Mouse (Mus musculus) ES-Bruce4 (cell line): ENCODE data around the gene Syndig1. TPM values are rescaled to one million over a fixed set of nuclear protein-coding genes. Genes with fewer than 3 reads are reported as not detected.

Experiments
- H3K27ac ChIP-seq: 2 replicates; pipeline ENCODE4 v1.5.1; 2012; ENCODE audit warnings: low read length, inconsistent platforms; ENCODE audit not compliant: insufficient read depth
- H3K27me3 ChIP-seq: 2 replicates; pipeline ENCODE4 v1.6.1; 2012; ENCODE audit warnings: mild to moderate bottlenecking, low read length, inconsistent platforms; ENCODE audit not compliant: control insufficient read depth, poor library complexity, insufficient read depth, severe bottlenecking
- H3K36me3 ChIP-seq: 2 replicates; pipeline ENCODE4 v1.6.1; 2012; ENCODE audit warnings: inconsistent platforms, mild to moderate bottlenecking, low read length, moderate library complexity; ENCODE audit not compliant: control insufficient read depth, poor library complexity, insufficient read depth, severe bottlenecking
- H3K4me1 ChIP-seq: one replicate; pipeline ENCODE4 v1.8.1; 2011; ENCODE audit warnings: low read length; ENCODE audit not compliant: control insufficient read depth, insufficient read depth
- H3K4me3 ChIP-seq: 2 replicates; pipeline ENCODE4 v1.5.1; 2011; ENCODE audit warnings: low read depth, mild to moderate bottlenecking, low read length
- H3K9ac ChIP-seq: 2 replicates; pipeline ENCODE4 v1.6.1; 2012; ENCODE audit warnings: low read depth, mild to moderate bottlenecking, inconsistent platforms; ENCODE audit not compliant: poor library complexity, severe bottlenecking
- H3K9me3 ChIP-seq: replicated peaks from 2 replicates; pipeline ENCODE4 v1.6.1; 2012; ENCODE audit warnings: mild to moderate bottlenecking, low read length, inconsistent platforms; ENCODE audit not compliant: control insufficient read depth, poor library complexity, insufficient read depth, severe bottlenecking
- CTCF ChIP-seq: IDR thresholded peaks from one replicate; pipeline ENCODE4 v1.8.1; 2011; ENCODE audit warnings: low read depth, low read length
- EP300 ChIP-seq: IDR thresholded peaks from 2 replicates; pipeline ENCODE4 v1.6.1; 2011; ENCODE audit warnings: low read depth, low read length; ENCODE audit not compliant: insufficient read depth
- POLR2A ChIP-seq: IDR thresholded peaks from one replicate; pipeline ENCODE4 v1.8.1; 2011; ENCODE audit warnings: low read length; ENCODE audit not compliant: insufficient read depth
- polyA plus RNA-seq: library from polyadenylated mRNA; stranded (reverse); fragments of >200 nt; gene quantifications from 2 replicates; pipeline ENCODE4 v1.2.4, GENCODE M21; 2011; ENCODE audit warnings: low read depth; ENCODE audit not compliant: missing spikeins, insufficient read depth, insufficient read length

Gene Syndig1
- polyA plus RNA-seq, 1 experiment = 0.58 TPM

- Histone ChIP-seq H3K4me1 (no peaks in the 10 kb centered on the region), H3K4me3 (no peak overlapping the region), H3K9me3 (0 out of 2 replicates have a peak, but pooled peaks cover 4% of the 10 kb centered on the region), H3K27me3 (no peaks in the 10 kb centered on the region), H3K27ac (no peak overlapping the region), H3K36me3 (no peaks in the 10 kb centered on the region), H3K9ac (no peak overlapping the region)
- TF ChIP-seq CTCF (no peak), EP300 (no peak), POLR2A (no peak)
These were observed 158.6 kb downstream of the Syndig1 start for GRCm38 (mm10) chr2:149987610-149988009.

- H3K27ac ChIP-seq = no peak overlapping the region
- no peaks in the 10 kb centered on the region for H3K4me1 ChIP-seq
- H3K9me3 ChIP-seq = no peaks in the 10 kb centered on the region
- no peaks in the 10 kb centered on the region for H3K27me3 ChIP-seq
- no peak overlapping the region for H3K9ac ChIP-seq
- TF ChIP-seq CTCF = no peak
- no peak for TF ChIP-seq EP300
- no peak for TF ChIP-seq POLR2A
- H3K36me3 ChIP-seq = no peaks in the 10 kb centered on the region
- H3K4me3 ChIP-seq = no peak overlapping the region
These were observed 162.5 kb downstream of the Syndig1 start for GRCm38 (mm10) chr2:149991506-149991905.

DNA sequence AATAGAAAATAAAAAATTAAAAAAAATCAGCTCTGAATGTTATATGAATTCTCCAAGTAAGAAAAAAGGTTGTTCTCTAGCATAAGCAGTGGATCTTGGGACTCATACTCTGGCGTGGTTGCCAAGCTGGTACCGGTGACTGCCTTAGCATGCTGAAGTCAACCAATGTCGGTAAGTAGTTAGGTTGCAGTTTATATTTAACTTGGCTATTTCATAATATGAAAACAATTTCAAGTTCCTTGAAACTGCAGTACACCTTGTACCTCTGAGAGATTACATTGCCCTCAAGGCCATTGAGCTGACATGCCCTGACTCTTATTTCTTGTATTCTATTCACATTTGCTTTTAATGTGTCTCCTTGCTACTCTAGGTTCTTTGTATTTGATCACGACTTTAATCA is 163.9 kb downstream of the Syndig1 start:
- no peaks in the 10 kb centered on the region for H3K4me1 ChIP-seq
- no peaks in the 10 kb centered on the region for H3K36me3 ChIP-seq
- no peaks in the 10 kb centered on the region for H3K27me3 ChIP-seq
- H3K4me3 ChIP-seq = no peak overlapping the region
- no peaks in the 10 kb centered on the region for H3K9me3 ChIP-seq
- no peak overlapping the region for H3K9ac ChIP-seq
- H3K27ac ChIP-seq = no peak overlapping the region
- TF ChIP-seq CTCF (no peak), EP300 (no peak), POLR2A (no peak)

GRCm38 (mm10) chr2:149996382-149996964 is 167.5 kb downstream of the Syndig1 start:
- H3K4me1 ChIP-seq = no peaks in the 10 kb centered on the region
- H3K36me3 ChIP-seq = no peaks in the 10 kb centered on the region
- H3K27ac ChIP-seq = no peak overlapping the region
- TF ChIP-seq CTCF = no peak
- TF ChIP-seq EP300 = no peak
- no peak for TF ChIP-seq POLR2A
- no peaks in the 10 kb centered on the region; the same call in 1 of the 2 replicates for H3K27me3 ChIP-seq
- no peak overlapping the region for H3K4me3 ChIP-seq
- H3K9me3 ChIP-seq = no peaks in the 10 kb centered on the region
- H3K9ac ChIP-seq = no peak overlapping the region

- Histone ChIP-seq H3K4me1 (no peaks in the 10 kb centered on the region), H3K36me3 (no peaks in the 10 kb centered on the region), H3K27ac (no peak overlapping the region), H3K4me3 (no peak overlapping the region), H3K9me3 (no peaks in the 10 kb centered on the region), H3K27me3 (no peaks in the 10 kb centered on the region; the same call in 1 of the 2 replicates), H3K9ac (no peak overlapping the region)
- no peak for TF ChIP-seq CTCF
- no peak for TF ChIP-seq EP300
- no peak for TF ChIP-seq POLR2A
These were observed 168.6 kb downstream of the Syndig1 start for GRCm38 (mm10) chr2:149997657-149998056.

GRCm38 (mm10) chr2:149998373-149999108 is 169.5 kb downstream of the Syndig1 start:
- no peak overlapping the region for H3K27ac ChIP-seq
- H3K4me3 ChIP-seq = no peak overlapping the region
- no peak overlapping the region for H3K9ac ChIP-seq
- no peaks in the 10 kb centered on the region; the same call in 1 of the 2 replicates for H3K27me3 ChIP-seq
- H3K4me1 ChIP-seq = no peaks in the 10 kb centered on the region
- H3K36me3 ChIP-seq = no peaks in the 10 kb centered on the region
- no peaks in the 10 kb centered on the region for H3K9me3 ChIP-seq
- no peak for TF ChIP-seq EP300
- TF ChIP-seq POLR2A = no peak
- no peak for TF ChIP-seq CTCF
